Mouse (Mus musculus) forebrain, embryonic 10.5 days (tissue): Measurements from ENCODE around the gene Rptn. TPM values are rescaled to one million over a fixed set of nuclear protein-coding genes. Genes with fewer than 3 reads are reported as not detected.
A peak's percentile ranks its signal among the peaks of the same experiment; 100 is the strongest.

Experiments
- DNase-seq: peaks from one replicate; pipeline ENCODE4 v3.0.0-alpha.2; 2017; ENCODE audit warnings: low spot score; ENCODE audit errors: extremely low spot score
- H3K27ac ChIP-seq: fragments of 300-500 bp; sonication (generic); 2 replicates; pipeline ENCODE4 v1.5.1; 2016; ENCODE audit warnings: mild to moderate bottlenecking
- H3K27me3 ChIP-seq: fragments of 300-500 bp; sonication (generic); 2 replicates; pipeline ENCODE4 v1.6.1; 2016; ENCODE audit warnings: mild to moderate bottlenecking; ENCODE audit not compliant: poor library complexity, severe bottlenecking
- H3K36me3 ChIP-seq: fragments of 300-500 bp; sonication (generic); replicated peaks from 2 replicates; pipeline ENCODE4 v1.6.1; 2016; ENCODE audit warnings: mild to moderate bottlenecking, moderate library complexity
- H3K4me1 ChIP-seq: fragments of 300-500 bp; sonication (generic); 2 replicates; pipeline ENCODE4 v1.6.1; 2016
- H3K4me3 ChIP-seq: fragments of 300-500 bp; sonication (generic); 2 replicates; pipeline ENCODE4 v1.5.1; 2016; ENCODE audit warnings: mild to moderate bottlenecking, moderate library complexity
- H3K9me3 ChIP-seq: fragments of 300-500 bp; sonication (generic); 2 replicates; pipeline ENCODE4 v1.6.1; 2016; ENCODE audit warnings: mild to moderate bottlenecking, moderate library complexity
- WGBS: fragments of 180-500 bp; shearing (Covaris S2); methylation state at CpG from one replicate; pipeline ENCODE4 v1.1.7; 2016; 5-methylcytosine and 5-hydroxymethylcytosine counted together
- polyA plus RNA-seq: library from polyadenylated mRNA; unstranded; fragments of >200 nt; fragmentation: Nextera tagmentation; extraction: Ambion mirVana; gene quantifications from 2 replicates; pipeline ENCODE4 v1.2.1, GENCODE M21; 2016

Rptn gene
- not detected in 2 replicates for polyA plus RNA-seq

- Histone ChIP-seq H3K9me3 (no peaks in the 10 kb centered on the region), H3K36me3 (no peaks in the 10 kb centered on the region), H3K27me3 (no peaks in the 10 kb centered on the region), H3K4me1 (no peaks in the 10 kb centered on the region), H3K27ac (no peak within 1 kb of the TSS), H3K4me3 (no peak within 1 kb of the TSS)
- 84% methylated on average over 2 of the region's 2 CpGs for WGBS
- DNase-seq: no peak
These were observed at the start of gene Rptn for GRCm38 (mm10) chr3:93393366-93393765. Gene Rptn (plus strand): TSS chr3:93393699.

- no peaks in the 10 kb centered on the region for H3K9me3 ChIP-seq
- H3K4me3 ChIP-seq: no peak overlapping the region
- 90% methylated on average over 2 of the region's 2 CpGs for WGBS
- no peaks in the 10 kb centered on the region for H3K36me3 ChIP-seq
- no peak for DNase-seq
- H3K27ac ChIP-seq: no peak overlapping the region
- no peaks in the 10 kb centered on the region for H3K4me1 ChIP-seq
- no peaks in the 10 kb centered on the region for H3K27me3 ChIP-seq
These were observed 46.6 kb upstream of the Rptn start for GRCm38 (mm10) chr3:93346896-93347295.

GRCm38 (mm10) chr3:93360045-93360444 is 33.5 kb upstream of the Rptn start:
- Histone ChIP-seq H3K27me3 (peaks cover 15% of the 10 kb centered on the region; the same call in 1 of the 2 replicates), H3K36me3 (no peaks in the 10 kb centered on the region), H3K4me3 (no peak overlapping the region), H3K4me1 (0 out of 2 replicates have a peak, but pooled peaks cover 7% of the 10 kb centered on the region), H3K9me3 (no peaks in the 10 kb centered on the region), H3K27ac (no peak overlapping the region)
- WGBS: 22% methylated on average over 7 of the region's 7 CpGs
- peak; percentile 51 for DNase-seq

GRCm38 (mm10) chr3:93361933-93362574 is 31.4 kb upstream of the Rptn start:
- no peak for DNase-seq

GRCm38 (mm10) chr3:93366966-93367575 is 26.4 kb upstream of the Rptn start:
- Histone ChIP-seq H3K36me3 (no peaks in the 10 kb centered on the region), H3K4me3 (no peak overlapping the region), H3K4me1 (0 out of 2 replicates have a peak, but pooled peaks cover 7% of the 10 kb centered on the region), H3K27me3 (peaks cover 15% of the 10 kb centered on the region; the same call in 1 of the 2 replicates), H3K9me3 (no peaks in the 10 kb centered on the region), H3K27ac (no peak overlapping the region)
- DNase-seq: no peak
- 65% methylated on average over 3 of the region's 3 CpGs for WGBS

More at GRCm38 (mm10) chr3:93361933-93362574, 31.4 kb upstream of the Rptn start:
- H3K36me3 ChIP-seq: no peaks in the 10 kb centered on the region
- H3K27me3 ChIP-seq: peaks cover 15% of the 10 kb centered on the region; the same call in 1 of the 2 replicates
- WGBS: 13% methylated on average over 10 of the region's 10 CpGs
- H3K4me3 ChIP-seq: peak overlapping the region; percentile 26
- 0 out of 2 replicates have a peak, but pooled peaks cover 7% of the 10 kb centered on the region for H3K4me1 ChIP-seq
- H3K27ac ChIP-seq: no peak overlapping the region
- H3K9me3 ChIP-seq: no peaks in the 10 kb centered on the region

GRCm38 (mm10) chr3:93368171-93368570 is 25.3 kb upstream of the Rptn start:
- no peak overlapping the region for H3K4me3 ChIP-seq
- no peak for DNase-seq
- H3K27ac ChIP-seq: no peak overlapping the region
- WGBS: 71% methylated on average over 1 of the region's 1 CpGs
- 0 out of 2 replicates have a peak, but pooled peaks cover 6% of the 10 kb centered on the region for H3K27me3 ChIP-seq
- H3K36me3 ChIP-seq: no peaks in the 10 kb centered on the region
- H3K4me1 ChIP-seq: no peaks in the 10 kb centered on the region
- no peaks in the 10 kb centered on the region for H3K9me3 ChIP-seq

GRCm38 (mm10) chr3:93373416-93373815 is 20.1 kb upstream of the Rptn start:
- no peaks in the 10 kb centered on the region for H3K36me3 ChIP-seq
- no peak overlapping the region for H3K4me3 ChIP-seq
- H3K4me1 ChIP-seq: 0 out of 2 replicates have a peak, but pooled peaks cover 4% of the 10 kb centered on the region
- no peaks in the 10 kb centered on the region for H3K27me3 ChIP-seq
- no peaks in the 10 kb centered on the region for H3K9me3 ChIP-seq
- 86% methylated on average over 6 of the region's 6 CpGs for WGBS
- H3K27ac ChIP-seq: no peak overlapping the region
- no peak for DNase-seq

- 82% methylated on average over 1 of the region's 1 CpGs for WGBS
- H3K4me1 ChIP-seq: 0 out of 2 replicates have a peak, but pooled peaks cover 4% of the 10 kb centered on the region
- no peaks in the 10 kb centered on the region for H3K36me3 ChIP-seq
- H3K27me3 ChIP-seq: no peaks in the 10 kb centered on the region
- no peak overlapping the region for H3K4me3 ChIP-seq
- DNase-seq: no peak
- no peak overlapping the region for H3K27ac ChIP-seq
- no peaks in the 10 kb centered on the region for H3K9me3 ChIP-seq
These were observed 18.3 kb upstream of the Rptn start for GRCm38 (mm10) chr3:93375196-93375595.

- no peak overlapping the region for H3K27ac ChIP-seq
- H3K27me3 ChIP-seq: no peaks in the 10 kb centered on the region
- no peaks in the 10 kb centered on the region for H3K9me3 ChIP-seq
- no peak for DNase-seq
- WGBS: 86% methylated on average over 5 of the region's 5 CpGs
- no peaks in the 10 kb centered on the region for H3K36me3 ChIP-seq
- H3K4me1 ChIP-seq: 0 out of 2 replicates have a peak, but pooled peaks cover 4% of the 10 kb centered on the region
- H3K4me3 ChIP-seq: no peak overlapping the region
These were observed 17.9 kb upstream of the Rptn start for GRCm38 (mm10) chr3:93375601-93376000.

- Histone ChIP-seq H3K4me3 (no peak overlapping the region), H3K27ac (no peak overlapping the region), H3K4me1 (0 out of 2 replicates have a peak, but pooled peaks cover 4% of the 10 kb centered on the region), H3K36me3 (no peaks in the 10 kb centered on the region), H3K27me3 (no peaks in the 10 kb centered on the region), H3K9me3 (no peaks in the 10 kb centered on the region)
- DNase-seq: no peak
- WGBS: 51% methylated on average over 4 of the region's 4 CpGs
These were observed 15.4 kb upstream of the Rptn start for GRCm38 (mm10) chr3:93378146-93378545.

- 98% methylated on average over 3 of the region's 3 CpGs for WGBS
- H3K4me3 ChIP-seq: no peak overlapping the region
- no peak overlapping the region for H3K27ac ChIP-seq
- no peak for DNase-seq
- H3K4me1 ChIP-seq: no peaks in the 10 kb centered on the region
- no peaks in the 10 kb centered on the region for H3K27me3 ChIP-seq
- H3K36me3 ChIP-seq: no peaks in the 10 kb centered on the region
- no peaks in the 10 kb centered on the region for H3K9me3 ChIP-seq
These were observed 10.4 kb downstream of the Rptn start for GRCm38 (mm10) chr3:93403936-93404335.

- no peaks in the 10 kb centered on the region for H3K36me3 ChIP-seq
- DNase-seq: peak; percentile 18
- WGBS: 36% methylated on average over 5 of the region's 5 CpGs
These were observed 13.5 kb downstream of the Rptn start for GRCm38 (mm10) chr3:93406992-93407391.

GRCm38 (mm10) chr3:93411905-93412304 is 18.4 kb downstream of the Rptn start:
- 9% methylated on average over 2 of the region's 2 CpGs for WGBS

More at GRCm38 (mm10) chr3:93406992-93407391, 13.5 kb downstream of the Rptn start:
- H3K9me3 ChIP-seq: no peaks in the 10 kb centered on the region
- H3K27ac ChIP-seq: no peak overlapping the region
- H3K4me3 ChIP-seq: no peak overlapping the region
- 0 out of 2 replicates have a peak, but pooled peaks cover 3% of the 10 kb centered on the region for H3K4me1 ChIP-seq
- no peaks in the 10 kb centered on the region for H3K27me3 ChIP-seq

More at GRCm38 (mm10) chr3:93411905-93412304, 18.4 kb downstream of the Rptn start:
- Histone ChIP-seq H3K27ac (no peak overlapping the region), H3K4me3 (no peak overlapping the region), H3K4me1 (0 out of 2 replicates have a peak, but pooled peaks cover 3% of the 10 kb centered on the region), H3K36me3 (no peaks in the 10 kb centered on the region), H3K9me3 (no peaks in the 10 kb centered on the region), H3K27me3 (no peaks in the 10 kb centered on the region)
- DNase-seq: no peak
